Mouse (Mus musculus) inflammation-experienced regulatory T-cells, adult 6 months (primary cell): ENCODE results near the gene Tgfb1i1. TPM values are rescaled to one million over a fixed set of nuclear protein-coding genes. Genes with fewer than 3 reads are reported as not detected.
A peak's percentile ranks its signal among the peaks of the same experiment; 100 is the strongest.

Source experiments
- ATAC-seq: one replicate; pipeline ENCODE4 v1.8.0; 2017
- polyA plus RNA-seq, 3 experiments: library from polyadenylated mRNA; unstranded; fragments of 100-300 nt; shearing (Covaris generic); gene quantifications; one replicate each; pipeline ENCODE4 v1.2.1; 2017

Gene Tgfb1i1
- polyA plus RNA-seq, 3 experiments from 2014 or later: 0.26 to 1.0 TPM; not detected in 1

GRCm38 (mm10) chr7:128245547-128245946 is 1.1 kb upstream of the Tgfb1i1 start:
- ATAC-seq: no peak

DNA sequence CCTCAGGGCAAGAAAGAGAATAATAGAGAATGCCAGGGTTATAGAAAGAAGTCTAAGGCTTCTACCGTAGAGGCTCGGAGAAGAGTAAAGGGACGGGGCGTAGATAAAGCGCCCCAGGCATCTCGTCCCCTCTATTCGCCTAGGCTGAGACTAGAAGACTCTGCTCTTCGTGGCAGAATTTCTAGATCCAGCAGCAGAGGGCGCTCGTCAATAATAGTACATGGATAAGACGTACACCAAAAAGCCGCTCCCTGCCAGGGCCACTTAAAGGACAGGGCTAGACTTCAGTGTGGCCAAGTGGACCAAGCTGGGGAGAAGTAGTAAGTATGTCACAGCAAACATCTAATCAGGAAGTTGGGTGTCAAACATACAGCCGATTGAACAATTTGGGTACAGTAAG is 831 bp downstream of the Tgfb1i1 start:
- ATAC-seq: peak; percentile 54

- no peak for ATAC-seq
These were observed 1.8 kb downstream of the Tgfb1i1 start for GRCm38 (mm10) chr7:128248081-128249042.

- no peak for ATAC-seq
These were observed 3.4 kb downstream of the Tgfb1i1 start for GRCm38 (mm10) chr7:128249998-128250397.

- no peak for ATAC-seq
These were observed 5.3 kb downstream of the Tgfb1i1 start for GRCm38 (mm10) chr7:128251946-128252345.

- no peak for ATAC-seq
These were observed 6.0 kb downstream of the Tgfb1i1 start for GRCm38 (mm10) chr7:128252609-128253008.

DNA sequence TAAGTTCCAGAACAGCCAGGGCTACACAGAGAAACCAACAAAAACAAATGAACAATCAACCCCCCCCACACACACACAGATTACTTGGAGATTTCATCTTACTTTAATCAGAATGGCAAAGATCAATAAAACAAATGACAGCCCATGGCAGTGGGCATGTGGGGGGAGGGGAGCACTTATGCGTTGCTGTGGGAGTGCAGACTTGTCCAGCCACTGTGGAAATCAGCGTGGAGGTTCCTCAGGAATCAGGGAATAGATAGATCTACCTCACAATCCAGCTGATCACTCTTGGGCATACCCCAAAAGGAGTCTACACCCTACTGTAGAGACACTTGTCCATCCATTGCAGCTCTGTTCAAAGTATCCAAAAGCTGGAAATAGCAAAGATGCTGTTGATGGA is 8.4 kb downstream of the Tgfb1i1 start:
- no peak for ATAC-seq

DNA sequence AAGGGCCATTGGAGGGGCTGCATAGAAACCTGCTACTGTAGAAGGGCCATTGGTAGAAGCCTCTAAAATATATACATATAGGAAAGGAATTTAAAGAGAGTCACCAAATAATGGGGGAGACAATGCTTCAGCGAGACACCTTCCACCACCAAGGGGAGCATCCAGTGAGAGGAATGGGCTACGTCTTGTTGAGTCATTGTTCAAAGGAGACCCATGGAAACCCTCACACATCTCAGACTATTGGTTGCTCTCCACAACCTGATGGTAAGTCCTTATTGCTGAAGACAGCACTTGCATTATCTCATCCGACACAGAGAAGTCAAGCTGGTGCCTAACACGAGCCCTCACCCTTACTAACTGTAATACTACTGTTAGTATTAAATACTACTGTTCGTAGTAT is 9.1 kb downstream of the Tgfb1i1 start:
- ATAC-seq: no peak

- ATAC-seq: no peak
These were observed 10.2 kb downstream of the Tgfb1i1 start for GRCm38 (mm10) chr7:128256783-128257334.

- no peak for ATAC-seq
These were observed 18.8 kb downstream of the Tgfb1i1 start, which contains the start of gene Slc5a2 for GRCm38 (mm10) chr7:128265411-128265810. Gene Slc5a2 (plus strand): TSS chr7:128265657.

GRCm38 (mm10) chr7:128266056-128266455 is 19.4 kb downstream of the Tgfb1i1 start:
- no peak for ATAC-seq

- no peak for ATAC-seq
These were observed 20.8 kb downstream of the Tgfb1i1 start for GRCm38 (mm10) chr7:128267391-128267790.

DNA sequence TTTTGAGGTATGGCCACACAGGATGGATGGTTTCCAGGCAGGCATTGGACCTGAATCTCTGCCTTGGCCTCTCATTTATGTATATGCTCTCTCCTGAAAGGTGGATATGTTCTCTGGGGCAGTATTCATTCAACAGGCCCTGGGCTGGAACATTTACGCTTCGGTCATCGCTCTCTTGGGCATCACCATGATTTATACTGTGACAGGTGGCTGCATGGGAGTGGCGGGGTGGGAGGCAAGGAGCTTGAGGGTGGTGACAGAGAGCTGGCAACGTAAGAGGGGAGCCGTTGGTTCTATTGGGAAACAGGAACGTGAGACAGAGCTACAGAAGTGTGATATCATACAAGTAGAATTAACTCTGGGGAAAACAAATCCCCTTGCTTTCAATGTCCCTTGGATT is 21.2 kb downstream of the Tgfb1i1 start:
- ATAC-seq: no peak

GRCm38 (mm10) chr7:128270431-128270850 is 23.8 kb downstream of the Tgfb1i1 start:
- no peak for ATAC-seq

DNA sequence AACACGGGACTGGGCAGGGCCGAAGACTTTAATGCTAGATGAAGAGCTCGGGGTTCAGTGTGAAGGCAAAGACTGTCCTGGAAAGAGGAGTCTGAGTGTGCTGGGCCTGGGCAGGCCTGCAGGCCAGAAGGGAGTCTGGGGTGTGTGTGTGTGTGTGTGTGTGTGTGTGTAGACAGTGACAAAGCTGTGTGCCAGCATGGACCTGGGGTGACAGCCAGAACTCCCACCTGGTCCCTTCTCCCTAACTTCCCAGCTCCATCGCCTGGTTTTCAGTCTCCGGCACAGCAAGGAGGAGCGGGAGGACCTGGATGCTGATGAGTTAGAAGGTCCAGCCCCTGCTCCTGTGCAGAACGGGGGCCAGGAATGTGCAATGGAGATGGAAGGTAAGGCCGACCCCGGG is 24.9 kb downstream of the Tgfb1i1 start:
- ATAC-seq: no peak

DNA sequence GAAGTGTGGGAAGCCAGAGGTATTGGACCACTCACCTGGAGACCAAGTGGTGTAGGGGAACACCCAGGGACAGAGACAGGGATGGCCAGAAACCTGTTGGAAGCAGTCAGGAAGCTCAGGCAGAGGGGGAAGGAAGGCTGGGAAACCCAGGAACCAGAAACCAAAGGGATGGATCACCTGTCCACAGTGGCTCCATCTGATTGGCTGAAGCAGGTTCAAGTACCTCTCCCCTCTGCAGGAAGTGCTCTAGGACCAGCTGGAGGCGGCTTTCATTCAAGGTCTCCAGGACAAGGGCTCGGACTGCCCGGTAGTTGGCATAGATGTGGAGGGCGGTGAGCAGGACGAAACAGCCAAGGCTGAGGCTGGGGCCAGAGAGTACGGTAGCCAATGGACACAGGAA is 29.4 kb downstream of the Tgfb1i1 start:
- no peak for ATAC-seq

- ATAC-seq: no peak
These were observed 33.1 kb downstream of the Tgfb1i1 start for GRCm38 (mm10) chr7:128279750-128280149.

- ATAC-seq: no peak
These were observed 35.2 kb downstream of the Tgfb1i1 start for GRCm38 (mm10) chr7:128281765-128282164.

GRCm38 (mm10) chr7:128282532-128283244 is 36.1 kb downstream of the Tgfb1i1 start:
- ATAC-seq: no peak

DNA sequence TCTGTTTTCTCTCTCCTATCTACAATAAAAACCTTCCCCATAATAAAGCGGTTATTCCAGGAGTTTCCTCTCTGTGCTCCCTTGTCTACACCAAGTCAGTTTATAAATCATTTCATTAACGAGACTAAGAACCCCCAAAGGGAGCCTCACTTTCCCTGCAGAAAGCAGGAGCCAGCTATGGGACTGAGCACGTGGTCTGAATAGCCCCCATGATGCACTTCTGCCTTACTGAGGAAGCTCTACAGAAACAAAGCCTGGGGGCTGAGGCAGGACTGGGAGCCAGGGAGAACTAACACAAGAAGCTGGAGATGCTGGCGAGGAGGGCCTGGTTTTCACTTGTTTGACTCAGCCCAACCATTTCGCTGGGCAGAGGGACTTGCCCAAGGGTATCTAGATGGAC is 37.4 kb downstream of the Tgfb1i1 start:
- no peak for ATAC-seq

GRCm38 (mm10) chr7:128285060-128285459 is 38.4 kb downstream of the Tgfb1i1 start:
- no peak for ATAC-seq

DNA sequence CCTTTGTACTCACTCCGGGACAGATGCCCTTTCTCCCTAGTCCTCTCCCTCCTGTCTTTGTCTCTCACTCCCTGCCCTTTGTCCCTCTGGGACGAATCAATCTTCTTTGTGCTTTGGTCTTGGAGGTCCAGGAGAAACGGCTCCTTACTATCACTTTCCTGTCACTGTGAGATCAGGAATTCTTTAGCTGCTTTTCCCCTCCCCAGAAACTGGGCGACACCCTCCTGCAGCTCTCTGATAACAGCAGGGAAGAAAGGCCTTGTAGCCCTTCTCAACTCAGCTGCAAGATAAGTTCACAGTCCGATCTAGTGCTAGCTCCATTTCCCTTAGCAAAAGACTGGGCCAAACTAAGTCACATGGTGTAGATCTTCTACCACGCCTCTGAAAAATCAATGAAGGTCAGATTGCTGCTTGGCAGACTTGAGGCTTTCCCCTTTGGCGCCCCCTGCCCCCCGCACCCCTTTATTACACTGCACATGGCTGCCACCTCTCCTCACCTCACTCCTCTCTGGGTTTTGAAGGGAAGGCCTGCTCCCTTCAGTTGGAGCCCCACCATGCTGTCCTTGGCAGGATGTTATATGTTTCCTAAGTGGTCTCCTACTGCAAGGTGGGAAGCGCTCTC is 42.4 kb downstream of the Tgfb1i1 start:
- ATAC-seq: no peak

DNA sequence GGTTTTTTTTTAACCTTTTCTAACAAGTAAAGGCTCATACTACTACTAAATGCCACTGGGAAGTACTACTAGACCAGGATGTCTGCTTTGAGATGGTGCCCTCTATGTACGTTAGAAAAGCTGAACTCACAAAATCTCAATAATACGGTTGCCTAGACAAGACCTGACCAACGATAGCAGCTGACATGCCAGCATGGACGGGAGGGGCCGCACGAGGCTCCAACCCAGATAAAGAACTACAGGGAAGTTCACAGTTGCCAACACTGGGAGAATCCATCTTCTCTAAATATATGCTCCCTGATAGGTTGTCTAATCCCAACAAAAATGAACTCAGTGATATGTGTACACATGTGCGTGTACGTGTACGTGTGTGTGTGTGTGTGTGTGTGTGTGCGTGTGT is 48.2 kb downstream of the Tgfb1i1 start:
- ATAC-seq: no peak
